In the genomic region with DNA sequence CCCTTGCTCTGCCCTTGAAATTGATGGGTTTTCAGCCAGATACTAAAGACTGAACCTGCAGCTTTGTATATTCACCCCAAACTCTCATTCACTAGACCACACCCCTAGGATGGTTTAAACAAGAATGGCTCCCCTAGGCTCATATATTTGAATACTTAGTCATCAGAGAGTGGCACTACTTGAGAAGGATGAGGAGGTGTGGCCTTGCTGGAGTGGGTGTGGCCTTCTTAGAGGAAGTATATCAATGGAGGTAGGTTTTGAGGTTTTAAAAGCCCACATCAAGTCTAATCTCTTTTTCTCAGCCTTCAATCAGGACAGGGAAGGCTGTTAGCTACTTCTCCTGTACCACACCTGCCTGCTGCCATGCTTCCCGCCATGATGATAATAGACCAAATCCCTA, we compare ENCODE assay signal across 22 mouse cellular contexts. TPM values are rescaled to one million over a fixed set of nuclear protein-coding genes. Genes with fewer than 3 reads are reported as not detected.
A peak's percentile ranks its signal among the peaks of the same experiment; 100 is the strongest.
DNase-seq lines count a peak whose midpoint lies in the region; ATAC-seq and TF ChIP-seq lines count a peak whose summit lies in the region.
"Had no signal": no experiment of that assay in that cellular context is flagged by ENCODE, and none has a peak within 500 bp of the region (broad histone marks: within the 10 kb centered on the region; RNA-seq: fewer than 3 reads in every experiment).

No protein-coding gene starts in this region.

- no peak for TF ChIP-seq RAD21 in MEL (IDR thresholded peaks at IDR 0.05; ENCODE audit: low read depth, low read length)

- no peak overlapping the region for H3K4me3 ChIP-seq in heart, adult 2 months
- H3K4me3 ChIP-seq in MEL (ENCODE audit: control insufficient read depth in 1 of 2, insufficient read depth in 1 of 2, low read depth in 2 of 2, low read length in 2 of 2): no peak overlapping the region
- no peak overlapping the region for H3K4me3 ChIP-seq in brown adipose tissue, adult 24 weeks (ENCODE audit: insufficient read depth, low read depth, low read length)
- no peak overlapping the region for H3K4me3 ChIP-seq in intestine, postnatal 0 days (ENCODE audit: low read depth, low read length)
- H3K4me3 ChIP-seq in midbrain, embryonic 14.5 days (replicated peaks; ENCODE audit: low read depth, low read length): no peak overlapping the region
- H3K4me3 ChIP-seq: embryonic facial prominence, embryonic 12.5 days; forebrain, embryonic 15.5 days; heart, embryonic 15.5 days had no signal

- H3K4me2 ChIP-seq in intestine, postnatal 0 days (replicated peaks; ENCODE audit: low read depth): no peak overlapping the region
- no peak overlapping the region for H3K4me2 ChIP-seq in midbrain, embryonic 14.5 days (ENCODE audit: low read length)
- H3K4me2 ChIP-seq: embryonic facial prominence, embryonic 12.5 days; forebrain, embryonic 15.5 days; heart, embryonic 11.5 days; heart, embryonic 15.5 days had no signal

- intact Hi-C loops in heart, adult 2 months (cut with DNase I): no loop called here

- no peak for DNase-seq in heart, adult 2 months
- DNase-seq in heart, postnatal 4 days: no peak
- DNase-seq in MEL (ENCODE audit: low read depth, low spot score): peak; percentile 58
- DNase-seq in urinary bladder, postnatal 14 days (ENCODE audit: low spot score): no peak
- no peak for DNase-seq in midbrain, embryonic 14.5 days
- DNase-seq: adrenal gland, adult 8-10 months; adrenal gland, postnatal 36 days; cerebellum, adult 11 months; cerebellum, adult 8-10 months; cerebellum, postnatal 14 days; gastrocnemius, postnatal 36 days; heart, adult 18-20 months; kidney, adult 18-20 months had no signal

- WGBS in heart, adult 2 months: 97% methylated on average over 1 of the region's 1 CpGs
- 95% methylated on average over 1 of the region's 1 CpGs for WGBS in intestine, postnatal 0 days
- 95% methylated on average over 1 of the region's 1 CpGs for WGBS in midbrain, embryonic 14.5 days

- H3K4me1 ChIP-seq in heart, adult 2 months (ENCODE audit: control insufficient read depth, insufficient read depth, low read length): peaks cover 9% of the 10 kb centered on the region
- peaks cover 0 to 3% of the 10 kb centered on the region in 2 experiments; a peak in 3 of 4 replicates for H3K4me1 ChIP-seq in MEL (ENCODE audit: control insufficient read depth in 1 of 2, insufficient read depth in 2 of 2, low read length in 2 of 2)
- peaks cover 25% of the 10 kb centered on the region for H3K4me1 ChIP-seq in brown adipose tissue, adult 24 weeks (ENCODE audit: control insufficient read depth, insufficient read depth, insufficient read length, low read length)
- 0 out of 2 replicates have a peak, but pooled peaks cover 4% of the 10 kb centered on the region for H3K4me1 ChIP-seq in intestine, postnatal 0 days (replicated peaks; ENCODE audit: control insufficient read depth, insufficient read depth, low read length)
- H3K4me1 ChIP-seq in midbrain, embryonic 14.5 days (ENCODE audit: control insufficient read depth, insufficient read depth, low read length): peaks cover 3% of the 10 kb centered on the region

- ATAC-seq in intestine, postnatal 0 days: no peak
- ATAC-seq in midbrain, embryonic 14.5 days (ENCODE audit: low FRiP score, low TSS enrichment): no peak
- ATAC-seq: forebrain, embryonic 15.5 days; hindbrain, embryonic 16.5 days; Patski had no signal

- no peak for TF ChIP-seq POLR2A in heart, adult 2 months (IDR thresholded peaks at IDR 0.05; ENCODE audit: insufficient read depth, low read depth, low read length)
- no peak for TF ChIP-seq POLR2A in MEL (IDR thresholded peaks at IDR 0.05; ENCODE audit: control insufficient read depth in 1 of 2, insufficient read depth in 1 of 2, low read depth in 1 of 2, low read length in 2 of 2, poor library complexity in 1 of 2)

- no peak for TF ChIP-seq EP300 in heart, adult 2 months (IDR thresholded peaks at IDR 0.05; ENCODE audit: insufficient read depth, low read depth, low read length)
- TF ChIP-seq EP300 in MEL (IDR thresholded peaks at IDR 0.05; ENCODE audit: low read depth in 1 of 2, low read length in 2 of 2): peak in 1 of 2 experiments; percentile 26; a peak in 1 of 4 replicates

- H3K9me3 ChIP-seq in MEL (replicated peaks; ENCODE audit: insufficient read depth, low read length): no peaks in the 10 kb centered on the region
- no peaks in the 10 kb centered on the region for H3K9me3 ChIP-seq in intestine, postnatal 0 days (ENCODE audit: control insufficient read depth)
- no peaks in the 10 kb centered on the region for H3K9me3 ChIP-seq in midbrain, embryonic 14.5 days (ENCODE audit: control insufficient read depth, low read length)
- H3K9me3 ChIP-seq: embryonic facial prominence, embryonic 12.5 days; forebrain, embryonic 15.5 days; heart, embryonic 15.5 days had no signal

- H3K36me3 ChIP-seq in heart, adult 2 months (ENCODE audit: control insufficient read depth, insufficient read depth, low read length): peaks cover 22% of the 10 kb centered on the region
- peaks cover 3% of the 10 kb centered on the region in 2 experiments; a peak in 3 of 4 replicates for H3K36me3 ChIP-seq in MEL (ENCODE audit: control insufficient read depth in 1 of 2, insufficient read depth in 2 of 2, low read length in 2 of 2)
- peaks cover 20% of the 10 kb centered on the region for H3K36me3 ChIP-seq in intestine, postnatal 0 days (ENCODE audit: control insufficient read depth, insufficient read depth)
- peaks cover 13% of the 10 kb centered on the region for H3K36me3 ChIP-seq in midbrain, embryonic 14.5 days (ENCODE audit: control insufficient read depth, insufficient read depth, low read length)

- no peaks in the 10 kb centered on the region for H3K27me3 ChIP-seq in heart, adult 2 months (ENCODE audit: control insufficient read depth, insufficient read depth, low read length)
- H3K27me3 ChIP-seq in MEL (ENCODE audit: control insufficient read depth in 1 of 2, insufficient read depth in 2 of 2, low read length in 2 of 2): no peaks in the 10 kb centered on the region
- no peaks in the 10 kb centered on the region for H3K27me3 ChIP-seq in intestine, postnatal 0 days (replicated peaks; ENCODE audit: control insufficient read depth, insufficient read depth, low read length)
- H3K27me3 ChIP-seq in midbrain, embryonic 14.5 days (ENCODE audit: control insufficient read depth, insufficient read depth, low read length): no peaks in the 10 kb centered on the region
- H3K27me3 ChIP-seq: CH12.LX; embryonic facial prominence, embryonic 12.5 days; forebrain, embryonic 15.5 days; heart, embryonic 15.5 days; Patski had no signal

- H3K9ac ChIP-seq in heart, adult 2 months (ENCODE audit: low read depth, low read length): no peak overlapping the region
- H3K9ac ChIP-seq in MEL (ENCODE audit: control insufficient read depth, low read depth, low read length, poor library complexity, severe bottlenecking): no peak overlapping the region
- H3K9ac ChIP-seq in intestine, postnatal 0 days (ENCODE audit: low read depth, low read length): no peak overlapping the region
- H3K9ac ChIP-seq in midbrain, embryonic 14.5 days (replicated peaks; ENCODE audit: low read length): no peak overlapping the region
- H3K9ac ChIP-seq: embryonic facial prominence, embryonic 12.5 days; forebrain, embryonic 15.5 days; heart, embryonic 15.5 days had no signal

- H3K79me2 ChIP-seq in heart, adult 2 months (replicated peaks; ENCODE audit: control insufficient read depth, insufficient read depth, low read length): peaks cover 7% of the 10 kb centered on the region
- H3K79me2 ChIP-seq in MEL (ENCODE audit: control insufficient read depth, insufficient read depth, low read length, poor library complexity): peaks cover 18% of the 10 kb centered on the region

- peak overlapping the region; percentile 71 for H3K27ac ChIP-seq in heart, adult 2 months
- no peak overlapping the region for H3K27ac ChIP-seq in MEL (ENCODE audit: control insufficient read depth, low read depth, low read length)
- peak overlapping the region; percentile 94 for H3K27ac ChIP-seq in brown adipose tissue, adult 24 weeks (replicated peaks; ENCODE audit: low read depth, low read length)
- H3K27ac ChIP-seq in intestine, postnatal 0 days (ENCODE audit: low read depth, low read length): no peak overlapping the region
- H3K27ac ChIP-seq in midbrain, embryonic 14.5 days (replicated peaks; ENCODE audit: low read depth, low read length): no peak overlapping the region
- H3K27ac ChIP-seq: embryonic facial prominence, embryonic 12.5 days; forebrain, embryonic 15.5 days; heart, embryonic 15.5 days had no signal

- no peak for TF ChIP-seq CTCF in heart, adult 2 months (IDR thresholded peaks at IDR 0.05)
- no peak for TF ChIP-seq CTCF in MEL (IDR thresholded peaks at IDR 0.05 in 2 of 3, conservative IDR thresholded peaks at IDR 0.05 in 1 of 3; ENCODE audit: control insufficient read depth in 1 of 3, insufficient read depth in 1 of 3, low read depth in 2 of 3, low read length in 3 of 3, poor library complexity in 1 of 3, severe bottlenecking in 1 of 3)
- no peak for TF ChIP-seq CTCF in intestine, postnatal 0 days (IDR thresholded peaks at IDR 0.05; ENCODE audit: low read depth)

TF ChIP-seq in MEL, 35 proteins besides CTCF, POLR2A, EP300 and RAD21:
- TF ChIP-seq TAL1 (IDR thresholded peaks at IDR 0.05; ENCODE audit: low read length) (peak; percentile 39), CHD1 (IDR thresholded peaks at IDR 0.05; ENCODE audit: low read depth, low read length) (no peak)

RNA-seq across cellular contexts. Expression of a gene that starts 8.8 kb away (rescaled TPM):
- total RNA-seq in heart, adult 2 months (2021): 1,000 to 10,000 TPM; 1,877 to 2,293 TPM
- polyA plus RNA-seq in heart, adult 2 months (2012; rRNA removed): 1,651 and 1,954 TPM in 2 replicates
- total RNA-seq in heart, postnatal 4 days (2021): 1,000 to 10,000 TPM; 1,640 to 1,742 TPM
- 121 and 141 TPM in 2 replicates for total RNA-seq in MEL (2012; rRNA removed)
- polyA plus RNA-seq in MEL (2012; ENCODE audit: insufficient read depth in 1 of 2, insufficient read length in 2 of 2, low read depth in 1 of 2, low replicate concordance in 2 of 2, missing spikeins in 1 of 2): 100 to 1,000 TPM; 181 to 268 TPM
- 310 and 421 TPM in 2 replicates for polyA plus RNA-seq in brown adipose tissue, adult 24 weeks (2012; ENCODE audit: insufficient read depth, insufficient read length, missing spikeins)
- polyA plus RNA-seq in intestine, postnatal 0 days (2015; fragmentation: Nextera tagmentation; extraction: Ambion mirVana): 185 and 190 TPM in 2 replicates
- 203 and 232 TPM in 2 replicates for polyA plus RNA-seq in midbrain, embryonic 14.5 days (2014; fragmentation: Nextera tagmentation; extraction: Ambion mirVana)

Comparison
In these comparisons a context has a peak if more than half of its experiments do, and no peak if none do; other contexts are left out.
1. H3K27ac ChIP-seq: peak in heart, adult 2 months (single experiment) and brown adipose tissue, adult 24 weeks (single experiment); none in MEL (single experiment), intestine, postnatal 0 days (single experiment) and midbrain, embryonic 14.5 days (single experiment).